Mouse (Mus musculus): Measurements from ENCODE around the gene Serinc2. TPM values are rescaled to one million over a fixed set of nuclear protein-coding genes. Genes with fewer than 3 reads are reported as not detected.

Serinc2 gene
- total RNA-seq, 1 experiment from 2014 or later, result not detected

DNA sequence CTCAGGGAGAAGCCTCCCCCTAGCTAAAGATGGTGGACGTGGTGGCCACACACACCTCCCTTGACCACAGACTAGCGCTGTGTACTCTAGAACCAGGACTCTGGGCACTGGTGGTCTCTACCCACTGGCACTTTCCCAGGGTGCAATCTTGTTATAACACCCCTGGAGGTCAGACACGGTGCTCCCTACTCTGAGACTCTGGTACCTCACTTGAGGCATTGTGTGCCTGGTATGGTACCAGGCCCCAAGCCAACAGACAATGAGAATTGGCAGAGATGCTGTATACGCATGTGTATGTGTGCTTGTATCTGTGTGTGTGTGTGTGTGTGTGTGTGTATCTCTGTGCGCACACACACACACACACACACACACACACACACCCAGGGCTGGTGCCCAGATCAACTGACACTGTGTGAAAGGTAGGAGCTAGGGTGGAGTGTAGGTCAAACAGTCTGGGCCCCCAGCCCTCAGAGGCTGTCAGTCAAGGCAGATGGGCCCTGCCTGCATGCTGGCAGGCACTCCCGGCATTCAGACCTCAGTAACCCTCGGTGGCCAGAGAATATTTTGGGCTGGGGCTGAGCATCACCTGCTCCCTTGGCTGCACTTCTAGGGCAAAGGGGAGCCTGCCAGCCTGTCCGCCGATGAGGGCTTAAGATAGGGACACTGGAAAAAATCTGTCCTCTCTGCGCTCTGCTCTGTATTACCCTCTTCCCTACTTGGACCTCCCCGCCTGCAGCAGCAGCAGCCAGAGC lies 20.0 kb upstream of the Serinc2 start:
- no peak for ATAC-seq (replicated peaks; ENCODE audit: low read depth, poor library complexity, severe bottlenecking)

DNA sequence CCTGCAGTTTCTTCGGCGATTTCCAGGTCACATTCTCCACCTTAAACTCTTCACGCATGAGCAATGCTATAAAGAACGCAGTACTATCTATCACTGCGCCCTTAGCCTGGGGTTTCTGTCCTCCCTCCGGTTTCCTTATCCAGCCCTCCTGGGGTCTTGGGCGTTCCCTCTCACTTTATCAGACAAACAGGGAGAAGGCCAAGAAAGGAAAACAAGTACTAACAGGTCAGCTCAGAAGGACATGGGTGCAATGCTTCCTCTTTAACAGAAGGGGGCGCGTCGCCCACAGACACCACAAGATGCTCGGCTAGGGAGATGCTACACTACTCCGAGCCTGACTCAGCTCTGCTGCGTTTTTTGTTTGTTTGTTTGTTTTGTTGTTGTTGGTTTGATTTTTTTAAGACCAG lies 18.1 kb upstream of the Serinc2 start:
- ATAC-seq (replicated peaks; ENCODE audit: low read depth, poor library complexity, severe bottlenecking), result peak; percentile 64

DNA sequence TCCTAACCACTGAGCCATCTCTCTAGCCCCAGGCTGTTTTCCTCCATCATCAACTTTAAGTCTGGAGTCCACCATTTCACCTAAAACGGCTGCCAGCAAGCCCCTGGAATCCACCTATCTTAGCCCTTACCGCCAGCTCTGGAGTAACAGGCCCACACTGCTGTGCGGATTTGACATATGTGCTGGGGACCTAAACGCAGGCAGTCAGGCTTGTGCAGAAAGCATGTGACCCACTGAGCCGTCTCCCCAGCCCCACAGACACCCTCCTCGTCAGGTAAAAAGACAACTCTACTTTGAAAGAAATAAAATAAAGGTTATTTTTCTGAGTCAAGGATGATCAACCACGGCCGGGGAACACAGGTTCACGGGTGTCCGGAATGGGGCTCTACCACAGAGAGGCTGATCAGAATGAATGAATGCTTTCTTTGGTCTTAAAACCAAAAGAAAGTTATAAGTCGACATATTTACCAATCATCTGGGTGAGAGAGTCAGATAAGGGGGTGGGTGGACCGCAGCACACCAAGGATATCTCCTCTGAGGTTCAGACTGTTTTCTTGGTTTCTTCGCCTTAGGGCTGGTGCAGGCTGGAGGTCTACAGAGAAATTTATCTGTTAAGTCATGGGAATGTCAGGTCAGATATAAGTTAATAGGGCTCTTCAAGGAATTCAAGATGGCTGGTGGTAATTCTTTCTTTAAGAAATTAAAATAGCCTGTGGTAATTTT lies 17.4 kb upstream of the Serinc2 start:
- ATAC-seq (replicated peaks; ENCODE audit: low read depth, poor library complexity, severe bottlenecking), result no peak

DNA sequence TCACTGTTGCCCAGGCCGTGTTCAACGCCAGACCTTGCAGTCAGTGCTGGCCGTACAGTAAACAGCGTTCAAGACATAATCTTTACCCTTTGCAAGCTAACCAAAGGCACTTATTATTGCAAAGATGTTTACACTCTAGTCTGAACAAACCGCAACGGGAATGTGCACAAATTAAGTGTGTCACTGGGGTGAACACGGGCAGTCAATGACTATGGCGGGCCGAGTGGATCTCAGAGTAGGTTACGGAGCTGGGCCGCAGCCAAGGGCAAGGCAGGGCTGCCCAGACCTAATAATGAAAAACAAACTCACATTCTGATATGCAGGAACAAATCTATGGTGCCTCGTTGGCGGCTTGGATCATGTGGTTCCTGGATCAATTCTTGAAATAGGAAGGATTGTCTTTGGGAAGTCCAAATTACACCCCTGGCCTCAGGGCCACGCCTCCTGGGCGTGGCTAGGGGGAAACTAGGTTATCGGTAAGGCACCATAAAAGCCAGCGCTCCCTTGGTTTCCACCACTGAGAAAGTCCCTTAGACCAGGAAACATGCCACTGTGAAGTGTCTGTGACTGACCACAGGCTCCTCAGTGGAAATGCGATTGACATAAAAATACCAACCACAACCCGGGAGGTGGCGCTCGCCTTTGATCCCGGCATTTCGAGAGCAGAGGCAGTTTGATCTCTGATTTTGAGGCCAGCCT lies 16.2 kb upstream of the Serinc2 start:
- ATAC-seq (replicated peaks; ENCODE audit: low read depth, poor library complexity, severe bottlenecking), result peak; percentile 48

DNA sequence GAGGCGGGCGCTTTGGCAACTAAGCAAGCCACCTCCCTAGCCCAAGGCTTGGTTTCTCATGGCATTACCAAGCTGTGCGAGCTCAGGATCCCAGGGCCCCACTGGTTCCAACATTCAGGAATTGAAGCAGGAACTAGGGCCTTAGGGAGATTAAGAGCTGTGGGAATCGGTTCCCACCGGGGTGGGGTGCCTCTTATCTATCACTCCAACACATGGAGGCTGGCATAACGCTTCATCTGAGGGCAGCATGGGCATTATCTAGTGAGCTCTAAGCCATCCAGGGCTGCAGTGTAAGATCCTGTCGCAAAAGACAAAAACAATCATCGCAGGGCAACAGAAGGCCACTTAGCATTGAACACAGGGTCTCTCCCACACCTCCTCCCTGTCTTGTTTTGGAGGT lies 15.5 kb upstream of the Serinc2 start:
- no peak for ATAC-seq (replicated peaks; ENCODE audit: low read depth, poor library complexity, severe bottlenecking)

DNA sequence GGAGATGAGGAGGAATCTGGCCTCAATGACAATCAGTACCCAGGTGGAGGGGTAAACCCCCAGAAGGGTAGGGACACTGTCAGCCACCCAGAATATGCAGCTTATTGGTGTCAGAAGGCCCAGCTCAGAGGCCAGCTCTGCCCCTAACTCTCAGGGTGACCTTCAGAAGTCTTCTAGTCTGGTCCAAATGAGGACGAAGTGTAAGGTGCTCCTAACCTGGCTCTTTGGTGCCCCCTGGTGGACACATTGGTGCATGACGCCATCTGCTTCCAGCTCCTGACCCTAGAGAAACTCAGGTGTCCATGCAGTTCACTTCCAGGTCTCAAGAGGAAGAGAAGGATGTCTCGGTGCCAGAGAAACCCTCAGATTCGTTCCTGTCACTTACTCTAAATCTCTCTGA lies 13.3 kb upstream of the Serinc2 start:
- ATAC-seq (replicated peaks; ENCODE audit: low read depth, poor library complexity, severe bottlenecking), result peak; percentile 68

DNA sequence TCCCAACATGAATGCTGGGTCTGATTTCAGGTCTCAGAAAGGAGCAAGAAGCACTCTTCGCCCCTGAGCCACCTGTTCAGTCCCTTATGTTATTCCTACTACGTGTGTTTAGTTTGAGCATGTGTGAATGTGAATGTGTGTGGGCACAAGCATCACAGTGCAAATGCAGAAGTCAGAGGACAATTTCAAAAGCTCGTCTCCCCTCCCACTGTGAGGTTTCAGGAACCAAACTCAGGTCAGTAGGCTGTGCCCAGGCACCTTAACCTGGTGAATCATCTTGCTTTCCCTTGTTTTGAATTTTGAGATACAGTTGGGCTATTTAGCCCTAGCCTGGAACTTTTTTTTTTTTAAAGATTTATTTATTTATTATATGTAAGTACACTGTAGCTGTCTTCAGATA lies 10.8 kb upstream of the Serinc2 start:
- ATAC-seq (replicated peaks; ENCODE audit: low read depth, poor library complexity, severe bottlenecking), result no peak

DNA sequence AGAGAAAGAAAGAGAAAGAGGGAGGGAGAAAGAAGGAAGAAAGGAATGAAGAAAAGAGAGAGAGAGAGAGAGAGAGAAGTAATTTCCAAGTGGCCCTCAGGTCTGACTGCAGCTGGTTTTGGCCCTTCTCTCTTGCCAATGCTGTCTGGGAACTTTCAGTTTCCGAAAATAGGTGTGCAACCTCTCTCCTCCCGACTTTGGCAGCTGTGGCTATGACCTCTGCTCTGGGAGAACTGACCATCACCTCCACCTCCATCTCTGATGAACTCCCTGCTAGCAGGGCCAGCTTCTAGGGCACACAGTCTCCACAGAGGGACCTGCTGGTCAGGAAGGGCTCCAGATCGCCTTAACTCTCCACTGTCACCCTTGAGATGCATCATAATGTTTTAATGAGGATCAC lies 7.5 kb upstream of the Serinc2 start:
- ATAC-seq (replicated peaks; ENCODE audit: low read depth, poor library complexity, severe bottlenecking), result no peak

DNA sequence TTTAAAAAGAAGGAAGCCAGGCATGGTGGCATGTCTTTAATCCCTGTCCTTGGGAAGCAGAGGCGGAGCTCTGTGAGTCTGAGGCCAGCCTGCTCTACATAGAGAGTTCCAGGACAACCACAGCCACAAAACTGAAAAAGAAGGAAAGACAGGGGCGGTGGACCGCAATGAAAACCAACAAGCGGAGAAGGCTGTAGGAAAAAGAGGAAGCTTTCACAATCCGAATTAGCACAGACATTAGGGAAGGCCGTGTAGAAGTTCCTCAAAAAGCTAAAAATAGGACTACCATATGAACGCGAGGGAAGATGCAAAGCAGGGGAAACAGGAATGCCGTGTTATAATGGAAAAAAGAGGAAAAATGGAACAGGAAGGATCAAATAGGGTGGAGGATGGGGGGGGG lies 4.8 kb upstream of the Serinc2 start:
- peak; percentile 65 for ATAC-seq (replicated peaks; ENCODE audit: low read depth, poor library complexity, severe bottlenecking)

DNA sequence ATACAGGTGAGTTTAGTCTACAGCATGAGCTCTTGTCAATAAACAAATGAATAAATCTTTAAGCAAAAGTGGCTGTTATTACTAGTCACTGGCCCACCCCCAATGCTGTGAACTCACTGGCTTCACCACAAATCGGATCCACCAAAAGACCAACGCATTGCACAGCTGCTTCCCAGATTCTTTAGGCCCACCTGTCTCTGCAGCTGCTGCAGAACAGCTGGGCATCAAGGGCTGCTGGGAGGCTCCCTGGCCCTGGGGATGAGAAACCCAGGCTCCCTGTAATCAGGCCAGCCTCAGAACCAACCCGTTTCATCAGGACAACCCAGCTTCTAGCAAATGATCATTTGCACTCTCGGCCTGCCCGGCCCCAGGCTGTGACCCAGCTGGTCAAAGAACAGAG lies 3.9 kb upstream of the Serinc2 start:
- no peak for ATAC-seq (replicated peaks; ENCODE audit: low read depth, poor library complexity, severe bottlenecking)

DNA sequence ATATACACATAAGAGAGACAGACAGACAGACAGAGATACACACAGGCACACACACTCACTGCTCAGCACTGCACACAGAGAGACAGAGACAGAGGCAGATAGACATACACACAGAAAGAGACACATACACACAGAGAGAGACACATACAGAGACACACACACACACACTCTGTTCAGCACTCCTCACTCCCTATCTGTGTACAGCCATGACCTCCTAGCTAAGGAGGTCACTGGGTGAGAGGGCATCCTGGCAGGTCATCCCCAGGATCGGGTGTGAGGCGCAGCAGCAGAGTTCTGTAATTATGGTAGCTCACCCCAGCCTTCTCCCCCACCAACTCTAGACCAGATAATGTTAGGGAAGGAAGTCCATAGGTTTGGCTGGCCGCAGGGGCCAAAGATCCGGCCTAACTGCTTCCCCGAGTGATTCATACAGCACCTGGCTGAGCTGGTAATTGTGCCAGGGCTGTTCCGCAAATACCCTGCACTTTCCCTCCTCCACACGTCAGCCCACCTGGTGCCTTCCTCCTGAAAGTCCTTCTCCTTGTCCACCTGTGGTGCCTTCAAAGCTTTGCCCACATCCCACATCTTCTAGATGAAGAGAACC lies 2.3 kb downstream of the Serinc2 start:
- ATAC-seq (replicated peaks; ENCODE audit: low read depth, poor library complexity, severe bottlenecking), result peak; percentile 45

DNA sequence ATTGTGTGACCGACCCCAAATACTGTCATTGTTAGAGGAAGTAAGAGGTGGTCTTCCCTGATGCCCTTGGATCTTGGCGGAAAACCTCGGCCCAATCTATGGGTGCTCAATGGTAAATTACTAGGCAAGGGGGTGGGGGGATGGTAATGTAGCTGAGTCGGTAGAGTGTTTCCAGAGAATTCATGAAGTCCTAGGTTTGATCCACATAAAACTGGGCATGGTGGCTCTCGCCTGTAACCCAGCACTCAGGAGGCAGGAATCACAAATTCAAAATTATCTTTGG lies 3.2 kb downstream of the Serinc2 start:
- no peak for ATAC-seq (replicated peaks; ENCODE audit: low read depth, poor library complexity, severe bottlenecking)

DNA sequence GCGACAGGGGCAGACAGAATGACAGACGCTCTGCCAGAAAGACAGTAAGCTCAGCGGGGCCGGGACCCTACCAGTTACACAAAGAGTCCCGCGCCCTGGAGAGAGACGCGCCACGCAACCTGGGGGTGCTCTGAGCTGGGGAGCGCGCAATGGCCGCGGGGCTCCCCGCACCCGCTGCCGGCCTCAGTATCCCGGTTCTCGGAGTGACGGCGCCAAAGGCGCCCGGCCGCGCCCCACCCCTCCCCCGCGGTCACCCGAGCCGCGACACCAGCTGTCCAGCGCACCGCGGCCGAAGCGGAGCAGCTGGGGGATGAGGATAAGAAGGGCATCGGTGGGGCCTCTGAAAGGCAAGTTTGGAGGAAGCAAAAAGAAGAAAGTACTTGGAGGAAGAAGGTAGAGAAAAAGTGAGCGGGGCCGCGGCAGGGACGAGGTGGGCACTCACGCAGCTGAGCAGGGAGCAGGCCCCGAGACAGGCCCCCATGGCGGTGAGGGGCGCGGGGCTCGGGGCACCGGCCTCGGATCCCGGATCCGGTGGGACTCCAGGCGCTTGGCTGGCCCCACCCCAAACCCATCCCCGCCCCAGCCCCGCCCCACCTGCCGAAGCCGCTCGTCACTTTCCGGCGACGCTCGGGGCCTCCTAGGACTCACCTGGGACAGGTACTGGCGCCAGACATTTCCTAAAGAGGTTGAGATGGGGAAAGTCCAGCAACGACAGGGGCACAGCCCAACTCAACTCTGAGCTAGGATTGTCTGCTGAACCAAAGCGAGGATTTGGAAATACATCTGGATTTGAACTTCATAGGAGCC lies 3.8 kb downstream of the Serinc2 start:
- ATAC-seq (replicated peaks; ENCODE audit: low read depth, poor library complexity, severe bottlenecking), result no peak

DNA sequence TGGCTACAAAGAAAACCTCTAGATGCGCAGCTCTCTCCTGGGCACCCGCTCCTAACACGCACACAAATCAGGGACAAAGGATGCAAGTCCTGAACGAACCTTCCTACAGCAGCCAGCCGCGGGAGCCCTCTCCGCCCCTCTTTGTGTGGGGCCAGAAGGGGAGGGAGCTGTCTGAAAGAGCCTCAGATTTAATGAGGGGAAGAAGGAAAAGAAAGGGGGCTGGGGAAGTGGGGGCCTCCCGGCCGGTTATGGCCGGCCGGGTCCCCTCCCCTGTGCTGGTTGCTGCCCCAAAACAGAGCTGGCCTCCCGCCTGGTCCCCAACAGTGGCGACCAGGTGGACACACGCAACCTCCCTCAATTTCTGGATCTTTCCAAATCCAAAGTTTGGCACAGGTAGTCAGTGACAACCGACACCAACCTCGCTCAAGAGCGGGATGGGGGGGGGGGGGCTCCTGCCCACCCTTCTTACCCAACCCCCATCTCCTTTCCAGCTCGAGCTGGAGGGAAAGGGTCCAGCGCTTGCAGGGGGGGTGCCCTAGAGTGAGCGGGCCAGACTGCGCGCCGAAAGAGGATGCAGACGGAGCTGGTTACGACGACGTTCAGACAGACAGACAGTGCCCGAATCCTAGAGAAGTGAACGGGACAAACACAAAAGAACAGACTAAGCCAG lies 4.5 kb downstream of the Serinc2 start:
- ATAC-seq (replicated peaks; ENCODE audit: low read depth, poor library complexity, severe bottlenecking), result no peak

DNA sequence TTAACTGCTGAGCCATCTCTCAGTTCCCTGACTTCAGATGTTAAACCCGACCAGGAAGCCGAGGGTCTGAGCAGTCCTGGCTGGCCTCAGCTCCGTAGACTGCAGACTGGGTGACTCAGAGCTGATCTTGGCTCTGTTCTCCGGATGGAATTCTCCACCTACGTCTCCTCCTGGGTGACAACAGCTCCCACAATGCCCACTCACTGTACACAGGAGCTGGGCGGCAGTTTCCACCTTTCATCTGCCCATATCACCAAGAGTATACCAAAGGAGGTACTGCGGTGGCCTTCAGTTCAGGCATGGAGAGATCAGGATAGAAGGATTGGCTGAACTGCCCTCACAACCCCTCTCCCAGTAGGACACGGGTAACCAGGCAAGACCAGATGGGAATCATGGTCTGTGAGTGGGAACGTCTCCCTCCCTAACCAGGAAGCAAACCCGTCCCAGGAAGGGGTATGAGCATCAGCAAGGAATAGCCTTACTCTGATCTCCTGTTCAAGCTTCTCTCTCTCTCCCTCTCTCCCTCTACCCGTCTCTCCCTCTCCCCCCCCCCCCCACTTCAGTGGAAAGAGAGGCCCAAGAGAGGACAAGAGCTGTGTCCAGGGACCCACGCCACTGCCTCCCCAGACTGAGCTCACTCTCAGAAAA lies 5.2 kb downstream of the Serinc2 start:
- ATAC-seq (replicated peaks; ENCODE audit: low read depth, poor library complexity, severe bottlenecking), result no peak

DNA sequence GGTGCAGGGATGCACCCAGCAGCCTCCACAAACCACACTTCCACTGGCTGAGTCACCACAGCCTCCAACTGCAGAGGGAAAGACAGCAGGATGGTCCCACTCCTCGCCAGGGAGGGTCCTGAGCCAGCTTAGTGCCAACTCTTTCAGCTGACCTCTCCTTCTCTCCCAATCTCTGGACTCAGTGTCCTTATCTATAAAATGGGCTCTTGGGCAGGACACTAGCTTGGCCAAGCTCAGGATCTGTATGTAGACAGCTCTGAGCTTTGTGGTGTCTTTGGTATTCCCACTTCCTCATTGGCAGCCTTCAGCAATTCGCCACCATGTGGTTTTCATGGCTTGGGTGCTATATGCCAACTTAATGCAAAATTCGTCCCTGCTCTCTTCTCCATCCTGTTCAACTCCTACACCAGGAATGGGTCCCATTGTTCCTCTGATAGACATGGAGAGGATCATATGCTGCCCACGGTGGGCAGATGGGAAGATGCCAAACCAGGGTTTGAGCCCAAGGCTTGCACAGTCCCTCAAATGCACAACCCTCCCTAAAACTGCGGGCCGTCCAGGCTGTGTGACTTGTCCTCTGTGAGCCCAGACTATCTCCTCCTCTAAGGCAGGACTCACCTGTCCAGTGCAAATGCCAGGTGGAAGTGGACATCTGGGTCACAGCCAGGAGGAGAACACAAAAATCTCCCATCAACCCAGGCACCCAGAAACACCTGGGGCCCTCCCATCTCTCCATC lies 8.2 kb downstream of the Serinc2 start:
- ATAC-seq (replicated peaks; ENCODE audit: low read depth, poor library complexity, severe bottlenecking), result peak; percentile 62

DNA sequence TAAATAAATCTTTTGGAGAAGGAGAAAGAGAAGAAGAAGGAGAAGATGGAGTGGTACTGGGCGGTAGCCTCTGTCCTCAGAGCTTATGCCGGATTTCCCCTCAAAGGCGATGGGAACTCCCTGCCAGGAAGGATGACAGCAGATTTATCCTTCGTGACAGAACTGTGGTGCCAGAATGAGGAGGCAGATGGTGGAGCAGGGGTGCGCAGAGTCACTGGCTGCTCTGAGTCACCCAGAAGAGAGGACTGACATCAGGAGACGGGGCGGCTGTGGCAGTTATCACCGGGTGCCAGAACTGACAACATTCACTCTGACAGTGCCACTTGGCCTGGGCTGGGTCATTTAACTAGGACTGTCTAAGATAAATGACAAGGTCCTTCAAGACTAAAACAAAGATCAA lies 8.9 kb downstream of the Serinc2 start:
- no peak for ATAC-seq (replicated peaks; ENCODE audit: low read depth, poor library complexity, severe bottlenecking)

DNA sequence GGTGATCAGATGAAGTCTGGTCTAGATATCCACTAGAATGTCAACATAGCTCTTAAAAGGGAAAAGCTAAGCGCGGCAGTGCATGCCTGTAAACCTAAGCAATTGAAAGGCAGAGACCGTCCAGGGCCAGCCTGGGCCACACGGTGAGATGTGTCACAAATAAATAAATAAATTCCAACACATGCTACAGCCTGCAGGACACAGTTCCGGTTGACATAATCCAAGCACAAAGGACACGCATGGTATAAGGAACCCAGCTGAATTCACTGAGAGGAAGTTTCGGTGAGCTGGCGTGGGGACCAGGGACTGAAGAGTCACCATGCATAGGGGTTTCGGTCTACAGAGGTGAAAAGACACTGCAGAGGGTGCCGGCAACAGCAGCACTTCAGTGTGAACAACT lies 10.3 kb downstream of the Serinc2 start:
- no peak for ATAC-seq (replicated peaks; ENCODE audit: low read depth, poor library complexity, severe bottlenecking)

DNA sequence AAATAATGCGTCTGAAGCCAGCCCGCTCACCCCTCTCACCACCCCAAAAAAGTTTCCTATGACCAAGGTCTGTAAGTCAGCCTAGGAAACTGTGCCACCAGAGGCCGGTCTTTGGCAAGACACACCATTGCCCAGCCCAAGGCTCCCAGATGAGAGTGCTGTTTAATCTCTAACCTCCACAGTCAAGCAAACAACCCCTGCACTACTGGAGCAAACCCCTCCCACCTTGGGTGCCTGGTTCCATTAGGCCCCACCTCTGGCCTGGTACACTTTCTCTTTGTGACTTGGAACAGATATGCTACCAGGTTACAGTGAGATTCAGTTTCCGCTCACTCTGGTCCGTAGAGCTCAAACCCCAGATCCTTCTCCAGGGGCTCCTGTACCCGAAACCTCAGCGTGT lies 11.9 kb downstream of the Serinc2 start:
- no peak for ATAC-seq (replicated peaks; ENCODE audit: low read depth, poor library complexity, severe bottlenecking)

Data from common myeloid progenitor, adult 5-6 weeks (primary cell).